ENCODE assay signal across 15 mouse cellular contexts in the genomic region with DNA sequence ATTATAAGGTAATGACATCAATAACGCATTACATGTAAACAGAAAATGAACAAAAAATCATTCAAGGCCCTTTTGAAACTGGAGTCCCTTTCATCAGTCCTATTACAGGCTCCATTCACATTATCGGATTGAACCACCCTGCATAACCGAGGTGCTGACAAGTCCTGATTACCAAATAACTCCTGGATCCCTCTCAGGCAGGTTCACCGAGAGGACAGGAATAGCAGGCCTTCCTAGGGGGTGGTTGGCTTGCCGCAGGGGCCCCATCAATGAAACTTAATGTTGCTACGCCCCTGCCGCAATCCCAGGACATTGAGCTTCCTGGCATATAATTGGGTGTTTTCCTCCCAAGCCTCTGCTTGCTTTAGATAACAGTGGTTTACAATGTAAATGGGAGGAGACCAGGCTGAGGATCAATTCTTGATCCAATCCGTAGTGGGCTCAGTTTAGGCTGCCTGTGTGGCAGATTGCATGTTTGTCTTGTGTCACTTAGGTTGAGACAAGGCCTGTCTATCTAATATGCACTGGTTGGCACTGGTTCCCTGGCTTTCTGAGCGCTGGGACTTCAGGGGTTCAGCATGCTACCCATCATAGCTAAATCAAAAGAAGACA.
A peak's percentile ranks its signal among the peaks of the same experiment; 100 is the strongest.
DNase-seq lines count a peak whose midpoint lies in the region; ATAC-seq and TF ChIP-seq lines count a peak whose summit lies in the region.
"Had no signal": no experiment of that assay in that cellular context is flagged by ENCODE, and none has a peak within 500 bp of the region (broad histone marks: within the 10 kb centered on the region; RNA-seq: fewer than 3 reads in every experiment).

No protein-coding gene starts in this region.

- H3K9ac ChIP-seq in forebrain, embryonic 14.5 days (ENCODE audit: low read length) = no peak overlapping the region
- H3K9ac ChIP-seq in forebrain, embryonic 11.5 days (ENCODE audit: low read length) = no peak overlapping the region
- no peak overlapping the region for H3K9ac ChIP-seq in intestine, embryonic 14.5 days (ENCODE audit: low read length)
- no peak overlapping the region for H3K9ac ChIP-seq in intestine, postnatal 0 days (ENCODE audit: low read depth, low read length)
- H3K9ac ChIP-seq in stomach, embryonic 14.5 days (replicated peaks; ENCODE audit: low read depth, low read length) = no peak overlapping the region
- H3K9ac ChIP-seq: embryonic facial prominence, embryonic 15.5 days; liver, embryonic 14.5 days had no signal

- intact Hi-C loops in heart, postnatal 10 days (cut with DNase I) = no loop called here

- no peak for TF ChIP-seq CTCF in intestine, postnatal 0 days (IDR thresholded peaks at IDR 0.05; ENCODE audit: low read depth)

- WGBS in forebrain, embryonic 14.5 days = 32% methylated on average over 9 of the region's 9 CpGs
- WGBS in forebrain, embryonic 11.5 days = 49% methylated on average over 9 of the region's 9 CpGs
- WGBS in intestine, embryonic 14.5 days = 39% methylated on average over 9 of the region's 9 CpGs
- 31% methylated on average over 9 of the region's 9 CpGs for WGBS in intestine, postnatal 0 days
- WGBS in stomach, embryonic 14.5 days = 40% methylated on average over 9 of the region's 9 CpGs

- no peaks in the 10 kb centered on the region for H3K27me3 ChIP-seq in forebrain, embryonic 14.5 days (replicated peaks; ENCODE audit: control insufficient read depth, insufficient read depth, low read length)
- H3K27me3 ChIP-seq in forebrain, embryonic 11.5 days (ENCODE audit: control insufficient read depth, insufficient read depth, low read length) = no peaks in the 10 kb centered on the region
- no peaks in the 10 kb centered on the region for H3K27me3 ChIP-seq in intestine, embryonic 14.5 days (replicated peaks; ENCODE audit: control insufficient read depth, insufficient read depth, low read length)
- H3K27me3 ChIP-seq in intestine, postnatal 0 days (replicated peaks; ENCODE audit: control insufficient read depth, insufficient read depth, low read length) = no peaks in the 10 kb centered on the region
- H3K27me3 ChIP-seq in stomach, embryonic 14.5 days (ENCODE audit: control insufficient read depth, insufficient read depth, low read length) = no peaks in the 10 kb centered on the region
- H3K27me3 ChIP-seq: embryonic facial prominence, embryonic 15.5 days had no signal

- DNase-seq in forebrain, embryonic 14.5 days (ENCODE audit: low spot score) = no peak
- no peak for DNase-seq in forebrain, embryonic 11.5 days (ENCODE audit: low spot score)
- DNase-seq in intestine, embryonic 14.5 days (ENCODE audit: low spot score) = no peak
- peak; percentile 19 to 35 for DNase-seq in heart, postnatal 10 days
- no peak for DNase-seq in left cerebral cortex, adult 9 months (ENCODE audit: low spot score in 2 of 2)
- DNase-seq in adrenal gland, postnatal 10 days = no peak
- DNase-seq: cerebellum, adult 8-10 months; gastrocnemius, adult 2 months; kidney, adult 11 months; lung, postnatal 36 days had no signal

- no peaks in the 10 kb centered on the region for H3K36me3 ChIP-seq in forebrain, embryonic 14.5 days (ENCODE audit: control insufficient read depth, insufficient read depth, low read length)
- no peaks in the 10 kb centered on the region for H3K36me3 ChIP-seq in forebrain, embryonic 11.5 days (ENCODE audit: control insufficient read depth, insufficient read depth, low read length)
- no peaks in the 10 kb centered on the region for H3K36me3 ChIP-seq in intestine, embryonic 14.5 days (ENCODE audit: control insufficient read depth, insufficient read depth, low read length)
- H3K36me3 ChIP-seq in intestine, postnatal 0 days (ENCODE audit: control insufficient read depth, insufficient read depth) = no peaks in the 10 kb centered on the region
- H3K36me3 ChIP-seq in stomach, embryonic 14.5 days (ENCODE audit: control insufficient read depth, insufficient read depth, low read length) = no peaks in the 10 kb centered on the region
- H3K36me3 ChIP-seq: embryonic facial prominence, embryonic 15.5 days had no signal

- H3K27ac ChIP-seq in forebrain, embryonic 14.5 days (ENCODE audit: low read depth, low read length) = peak overlapping the region; percentile 41; the same call in 1 of the 2 replicates
- H3K27ac ChIP-seq in forebrain, embryonic 11.5 days (ENCODE audit: low read depth, low read length) = no peak overlapping the region
- no peak overlapping the region for H3K27ac ChIP-seq in intestine, embryonic 14.5 days (ENCODE audit: low read depth)
- H3K27ac ChIP-seq in intestine, postnatal 0 days (ENCODE audit: low read depth, low read length) = no peak overlapping the region
- no peak overlapping the region for H3K27ac ChIP-seq in stomach, embryonic 14.5 days (ENCODE audit: low read length)
- H3K27ac ChIP-seq: embryonic facial prominence, embryonic 15.5 days; gastrocnemius, adult 2 months; left cerebral cortex, adult 2 months; liver, embryonic 14.5 days had no signal

- no peaks in the 10 kb centered on the region for H3K9me3 ChIP-seq in forebrain, embryonic 14.5 days (replicated peaks; ENCODE audit: control insufficient read depth, low read length)
- no peaks in the 10 kb centered on the region for H3K9me3 ChIP-seq in forebrain, embryonic 11.5 days (ENCODE audit: control insufficient read depth, low read length)
- H3K9me3 ChIP-seq in intestine, embryonic 14.5 days (ENCODE audit: control insufficient read depth, low read length) = no peaks in the 10 kb centered on the region
- no peaks in the 10 kb centered on the region for H3K9me3 ChIP-seq in intestine, postnatal 0 days (ENCODE audit: control insufficient read depth)
- no peaks in the 10 kb centered on the region for H3K9me3 ChIP-seq in stomach, embryonic 14.5 days (ENCODE audit: control insufficient read depth, low read depth, low read length)

- no peak overlapping the region for H3K4me3 ChIP-seq in forebrain, embryonic 14.5 days (ENCODE audit: low read depth, low read length)
- H3K4me3 ChIP-seq in forebrain, embryonic 11.5 days (ENCODE audit: low read depth, low read length) = no peak overlapping the region
- no peak overlapping the region for H3K4me3 ChIP-seq in intestine, embryonic 14.5 days (ENCODE audit: low read depth, low read length)
- no peak overlapping the region for H3K4me3 ChIP-seq in intestine, postnatal 0 days (ENCODE audit: low read depth, low read length)
- no peak overlapping the region for H3K4me3 ChIP-seq in stomach, embryonic 14.5 days (ENCODE audit: low read depth, low read length)
- H3K4me3 ChIP-seq: embryonic facial prominence, embryonic 15.5 days; gastrocnemius, adult 2 months; left cerebral cortex, adult 2 months had no signal

- ATAC-seq in forebrain, embryonic 14.5 days = 0 out of 2 replicates have a peak, but pooled peaks have one; percentile 42
- no peak for ATAC-seq in forebrain, embryonic 11.5 days (replicated peaks; ENCODE audit: low FRiP score)
- ATAC-seq in intestine, embryonic 14.5 days (replicated peaks; ENCODE audit: low FRiP score, low TSS enrichment, low read depth) = peak; percentile 72; the same call in 1 of the 2 replicates
- ATAC-seq in intestine, postnatal 0 days = no peak
- ATAC-seq in stomach, embryonic 14.5 days (ENCODE audit: insufficient number of reproducible peaks, insufficient read depth, low FRiP score, low read depth) = peak; percentile 65

- H3K4me2 ChIP-seq in forebrain, embryonic 14.5 days (ENCODE audit: low read length) = no peak overlapping the region
- H3K4me2 ChIP-seq in forebrain, embryonic 11.5 days (ENCODE audit: low read depth, low read length, severe bottlenecking) = no peak overlapping the region
- no peak overlapping the region for H3K4me2 ChIP-seq in intestine, embryonic 14.5 days (ENCODE audit: low read length)
- no peak overlapping the region for H3K4me2 ChIP-seq in intestine, postnatal 0 days (replicated peaks; ENCODE audit: low read depth)
- no peak overlapping the region for H3K4me2 ChIP-seq in stomach, embryonic 14.5 days (replicated peaks; ENCODE audit: low read depth, low read length)
- H3K4me2 ChIP-seq: embryonic facial prominence, embryonic 15.5 days had no signal

- no peaks in the 10 kb centered on the region for H3K4me1 ChIP-seq in forebrain, embryonic 14.5 days (ENCODE audit: control insufficient read depth, insufficient read depth, low read length)
- no peaks in the 10 kb centered on the region for H3K4me1 ChIP-seq in forebrain, embryonic 11.5 days (replicated peaks; ENCODE audit: control insufficient read depth, insufficient read depth, low read length)
- no peaks in the 10 kb centered on the region for H3K4me1 ChIP-seq in intestine, embryonic 14.5 days (replicated peaks; ENCODE audit: control insufficient read depth, insufficient read depth, low read length)
- no peaks in the 10 kb centered on the region for H3K4me1 ChIP-seq in intestine, postnatal 0 days (replicated peaks; ENCODE audit: control insufficient read depth, insufficient read depth, low read length)
- H3K4me1 ChIP-seq in stomach, embryonic 14.5 days (ENCODE audit: control insufficient read depth, insufficient read depth, low read length) = no peaks in the 10 kb centered on the region

Comparison
In these comparisons a context has a peak if more than half of its experiments do, and no peak if none do; other contexts are left out.
1. ATAC-seq: peak in forebrain, embryonic 14.5 days (single experiment), intestine, embryonic 14.5 days (single experiment) and stomach, embryonic 14.5 days (single experiment); none in forebrain, embryonic 11.5 days (single experiment) and intestine, postnatal 0 days (single experiment).
2. DNase-seq: peak in heart, postnatal 10 days (2 of 2); none in forebrain, embryonic 14.5 days (single experiment), forebrain, embryonic 11.5 days (single experiment), intestine, embryonic 14.5 days (single experiment), left cerebral cortex, adult 9 months (0 of 2) and adrenal gland, postnatal 10 days (single experiment).